Mouse (Mus musculus): Measurements from ENCODE around the gene Tmem214.

Tmem214 gene

GRCm38 (mm10) chr5:30916841-30917240, 49.0 kb downstream of the Tmem214 start:
- no peak for DNase-seq

- no peak for DNase-seq
Measured at GRCm38 (mm10) chr5:30917348-30917747, 49.5 kb downstream of the Tmem214 start.

GRCm38 (mm10) chr5:30917891-30918670, 50.3 kb downstream of the Tmem214 start:
- DNase-seq: no peak

- DNase-seq: no peak
Measured at GRCm38 (mm10) chr5:30918691-30919090, 50.9 kb downstream of the Tmem214 start.

DNA sequence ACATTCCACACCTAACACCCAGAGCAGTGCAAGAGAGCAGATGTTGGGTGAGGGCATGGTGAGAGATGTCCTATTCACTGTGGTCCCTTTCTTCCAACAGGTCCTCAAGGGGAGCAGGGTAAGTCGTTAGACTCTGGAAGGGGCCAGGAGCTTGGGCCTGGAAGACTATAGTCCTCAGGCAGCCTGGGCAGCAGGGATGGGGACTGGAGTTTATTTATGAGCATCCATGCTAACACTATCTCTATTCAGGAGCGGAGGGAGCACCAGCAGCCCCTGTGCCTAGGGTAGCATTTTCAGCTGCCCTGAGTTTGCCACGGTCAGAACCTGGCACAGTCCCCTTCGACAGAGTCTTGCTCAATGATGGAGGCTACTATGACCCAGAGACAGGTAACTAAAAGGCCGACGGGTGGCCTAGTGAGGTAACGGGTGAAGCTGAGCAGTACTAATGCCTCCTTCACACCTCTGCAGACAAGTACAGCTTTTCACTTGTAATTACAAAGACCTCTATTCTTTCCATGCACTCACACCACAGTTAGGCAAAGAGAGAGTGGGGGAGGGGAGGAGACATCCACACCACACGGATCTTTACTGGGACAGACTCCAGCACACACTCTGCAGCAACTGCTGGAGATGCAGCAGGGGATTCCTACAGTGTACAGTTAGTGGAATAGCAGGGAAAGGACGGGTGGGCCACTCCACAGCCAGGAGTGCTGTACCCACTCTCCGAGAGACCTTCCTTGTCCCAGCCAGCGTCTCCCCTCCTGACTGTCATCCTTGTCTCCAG, 52.2 kb downstream of the Tmem214 start:
- DNase-seq: no peak

DNA sequence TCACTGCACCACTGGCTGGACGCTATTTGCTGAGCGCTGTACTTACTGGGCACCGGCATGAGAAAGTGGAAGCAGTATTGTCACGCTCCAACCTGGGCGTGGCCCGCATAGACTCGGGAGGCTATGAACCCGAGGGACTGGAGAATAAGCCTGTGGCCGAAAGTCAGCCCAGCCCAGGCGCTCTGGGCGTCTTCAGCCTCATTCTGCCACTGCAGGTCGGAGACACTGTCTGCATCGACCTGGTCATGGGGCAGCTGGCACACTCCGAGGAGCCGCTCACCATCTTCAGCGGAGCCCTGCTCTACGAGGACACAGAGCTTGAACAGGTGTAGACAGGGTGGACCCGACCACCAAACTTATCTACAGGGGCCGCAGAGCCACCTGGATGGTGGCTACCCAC, 52.8 kb downstream of the Tmem214 start:
- DNase-seq: no peak

DNA sequence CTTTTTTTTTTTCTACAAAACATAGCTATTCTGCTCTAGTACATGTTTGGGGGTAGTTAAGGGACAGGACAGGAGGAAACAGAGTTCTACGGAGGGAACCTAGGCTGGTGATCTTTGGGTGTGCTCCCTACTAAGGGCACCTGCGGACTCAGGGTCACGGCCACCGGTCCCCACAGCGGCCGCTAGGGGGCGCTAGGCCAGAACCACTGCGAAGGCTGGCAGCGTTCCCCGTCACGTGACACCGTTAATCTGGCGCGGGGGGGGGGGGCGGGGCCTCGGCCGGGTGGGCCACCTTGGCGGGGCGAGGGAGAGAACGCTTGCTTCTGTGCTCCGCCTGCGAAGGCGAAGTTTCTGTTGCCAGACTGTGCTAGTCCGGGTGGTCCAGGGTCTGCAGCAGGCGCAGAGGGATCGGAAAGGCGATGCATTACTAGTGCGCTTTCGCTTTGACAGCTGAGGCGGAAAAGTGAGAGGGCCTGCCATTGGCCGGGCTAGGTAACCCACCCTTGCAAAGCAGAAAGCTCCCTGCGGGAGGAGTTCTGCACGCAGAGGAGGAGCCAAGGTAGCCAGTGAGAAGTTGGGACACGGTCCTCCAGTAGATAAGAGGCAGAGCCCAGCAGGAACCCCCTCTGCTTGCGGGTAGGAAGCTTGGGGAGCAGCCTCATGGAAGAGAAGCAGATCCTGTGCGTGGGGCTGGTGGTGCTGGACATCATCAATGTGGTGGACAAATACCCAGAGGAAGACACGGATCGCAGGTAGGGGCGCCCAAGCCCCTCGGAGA, 53.6 kb downstream of the Tmem214 start, which contains the start of gene Khk:
Gene Khk (plus strand): TSS at position 176 of the 778 bp plus-strand sequence.
- peak; percentile 88 to 98 for DNase-seq

GRCm38 (mm10) chr5:30922581-30923041, 54.8 kb downstream of the Tmem214 start:
- DNase-seq: no peak

DNA sequence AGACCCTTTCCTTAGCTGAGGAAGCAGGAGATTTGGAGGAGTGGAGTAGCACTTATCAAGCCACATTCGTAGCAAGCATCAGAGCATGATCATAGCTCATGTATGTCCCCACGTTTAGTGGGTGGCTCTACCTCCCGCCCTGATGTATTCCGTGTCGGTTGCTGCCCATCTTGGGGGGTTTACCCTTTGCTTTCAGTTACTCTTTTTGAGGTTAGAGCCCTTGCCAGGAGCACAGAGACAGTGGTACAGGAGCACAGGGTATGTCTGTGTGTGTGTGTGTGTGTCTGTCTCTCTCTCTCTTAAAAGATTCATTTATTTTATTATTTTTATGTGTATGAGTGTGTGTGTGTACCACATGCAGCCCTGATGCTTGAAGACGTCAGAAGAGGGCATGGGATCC, 55.3 kb downstream of the Tmem214 start:
- no peak for DNase-seq

DNA sequence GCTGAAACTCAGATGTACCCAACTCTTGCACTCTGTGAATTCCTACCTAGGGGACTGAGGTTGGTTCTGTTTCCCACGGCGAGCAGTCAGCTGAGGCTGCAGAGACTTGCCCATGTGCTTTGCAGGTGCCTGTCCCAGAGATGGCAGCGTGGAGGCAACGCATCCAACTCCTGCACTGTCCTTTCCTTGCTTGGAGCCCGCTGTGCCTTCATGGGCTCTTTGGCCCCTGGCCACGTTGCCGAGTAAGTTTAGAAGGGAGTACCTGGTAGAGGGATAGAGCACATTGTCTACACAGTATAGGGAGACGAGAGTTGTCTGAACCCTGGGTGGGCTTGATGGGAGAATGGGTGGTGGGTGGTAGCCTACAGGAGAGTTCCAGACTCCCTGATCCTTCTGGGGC, 56.8 kb downstream of the Tmem214 start:
- no peak for DNase-seq

- no peak for DNase-seq
Measured at GRCm38 (mm10) chr5:30925217-30925616, 57.4 kb downstream of the Tmem214 start.

- DNase-seq: no peak
Measured at GRCm38 (mm10) chr5:30926073-30926472, 58.3 kb downstream of the Tmem214 start.

DNA sequence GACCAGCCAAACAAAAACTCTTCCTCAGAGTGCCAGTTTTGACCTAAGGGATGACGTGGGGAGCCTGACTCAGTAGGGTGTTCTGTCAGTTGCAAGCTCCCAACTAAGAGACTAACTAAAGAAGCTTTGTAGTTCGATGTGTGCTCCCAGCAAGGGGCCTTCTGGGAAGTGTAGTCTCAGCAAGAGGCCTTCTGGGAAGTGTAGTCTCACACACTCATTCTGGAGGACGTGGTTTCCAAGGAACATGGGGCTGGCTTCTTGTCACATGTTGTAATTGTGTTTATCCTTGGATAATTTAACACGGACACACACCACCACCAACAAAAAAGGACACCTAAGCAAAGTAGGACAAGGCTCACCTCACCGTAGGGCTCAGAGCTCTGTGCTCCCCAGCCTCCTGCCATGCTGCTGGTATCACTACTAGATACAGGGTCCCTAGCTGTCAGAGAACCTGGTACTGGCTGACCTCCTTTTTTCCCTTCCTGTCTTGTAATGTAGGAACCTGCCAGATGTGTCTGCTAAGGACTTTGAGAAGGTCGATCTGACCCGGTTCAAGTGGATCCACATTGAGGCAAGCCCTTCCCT, 60.2 kb downstream of the Tmem214 start:
- peak; percentile 35 to 59 for DNase-seq
